Mouse (Mus musculus): ENCODE data around the gene Zfp992. TPM values are rescaled to one million over a fixed set of nuclear protein-coding genes. Genes with fewer than 3 reads are reported as not detected.
"Not testable (repeated sequence)": the region's sequence is repeated elsewhere in the genome, so short reads cannot be mapped to it uniquely, and the experiment has no call there.

The Zfp992 gene
- total and polyA plus RNA-seq, 3 experiments, result 0.18 to 4.1 (median 3.6) TPM

- DNase-seq, result not testable (repeated sequence)
These were observed 26.2 kb downstream of the Zfp992 start for GRCm38 (mm10) chr4:146474716-146475676.

GRCm38 (mm10) chr4:146476260-146476659, 27.4 kb downstream of the Zfp992 start:
- not testable (repeated sequence) for DNase-seq

GRCm38 (mm10) chr4:146476959-146477358, 28.1 kb downstream of the Zfp992 start:
- DNase-seq, result not testable (repeated sequence)

GRCm38 (mm10) chr4:146480376-146481096, 31.7 kb downstream of the Zfp992 start:
- not testable (repeated sequence) for DNase-seq

- not testable (repeated sequence) for DNase-seq
These were observed 33.7 kb downstream of the Zfp992 start for GRCm38 (mm10) chr4:146482546-146482945.

- not testable (repeated sequence) for DNase-seq
These were observed 34.9 kb downstream of the Zfp992 start for GRCm38 (mm10) chr4:146483571-146484280.

- DNase-seq, result not testable (repeated sequence)
These were observed 35.9 kb downstream of the Zfp992 start for GRCm38 (mm10) chr4:146484676-146485075.

- not testable (repeated sequence) for DNase-seq
These were observed 36.5 kb downstream of the Zfp992 start for GRCm38 (mm10) chr4:146485183-146485939.

GRCm38 (mm10) chr4:146486753-146487152, 37.9 kb downstream of the Zfp992 start:
- DNase-seq, result not testable (repeated sequence)

- DNase-seq, result not testable (repeated sequence)
These were observed 40.4 kb downstream of the Zfp992 start for GRCm38 (mm10) chr4:146489196-146489595.

GRCm38 (mm10) chr4:146491993-146492392, 43.2 kb downstream of the Zfp992 start:
- not testable (repeated sequence) for DNase-seq

- no peak for DNase-seq
These were observed 43.6 kb downstream of the Zfp992 start for GRCm38 (mm10) chr4:146492439-146492838.

- no peak for DNase-seq
These were observed 44.0 kb downstream of the Zfp992 start for GRCm38 (mm10) chr4:146492851-146493250.

- DNase-seq, result not testable (repeated sequence)
These were observed 44.6 kb downstream of the Zfp992 start for GRCm38 (mm10) chr4:146493319-146493907.

- no peak for DNase-seq
These were observed 46.2 kb downstream of the Zfp992 start for GRCm38 (mm10) chr4:146494980-146495379.

- DNase-seq, result not testable (repeated sequence)
These were observed 49.0 kb downstream of the Zfp992 start for GRCm38 (mm10) chr4:146497695-146498275.

GRCm38 (mm10) chr4:146501727-146502126, 52.9 kb downstream of the Zfp992 start, which contains the start of gene Zfp981:
Zfp981 (plus strand) TSS chr4:146502027.
- DNase-seq, result not testable (repeated sequence)

GRCm38 (mm10) chr4:146509029-146509428, 60.2 kb downstream of the Zfp992 start:
- not testable (repeated sequence) for DNase-seq

GRCm38 (mm10) chr4:146511871-146512270, 63.0 kb downstream of the Zfp992 start:
- DNase-seq, result not testable (repeated sequence)

GRCm38 (mm10) chr4:146516474-146516873, 67.7 kb downstream of the Zfp992 start:
- DNase-seq, result no peak

Measured in adrenal gland, adult 2 months (tissue).